Mouse (Mus musculus) heart, postnatal 0 days (tissue): ENCODE results near the gene Grin2d. TPM values are rescaled to one million over a fixed set of nuclear protein-coding genes. Genes with fewer than 3 reads are reported as not detected.
A peak's percentile ranks its signal among the peaks of the same experiment; 100 is the strongest.

Experiments used
- ATAC-seq: fragments of 200-750 bp; cut with Nextera tagmentation; 2 replicates; pipeline ENCODE4 v1.8.0; 2017; ENCODE audit warnings: low read depth, moderate number of reproducible peaks, moderate library complexity; ENCODE audit not compliant: insufficient read depth
- DNase-seq: peaks from one replicate; pipeline ENCODE4 v3.0.0-alpha.2; 2016; ENCODE audit warnings: low spot score
- H3K27ac ChIP-seq: fragments of 300-500 bp; sonication (generic); 2 replicates; pipeline ENCODE4 v1.5.1; 2014; ENCODE audit warnings: low read depth, mild to moderate bottlenecking
- H3K27me3 ChIP-seq: fragments of 300-500 bp; sonication (generic); 2 replicates; pipeline ENCODE4 v1.6.1; 2014; ENCODE audit warnings: low read length, mixed read lengths; ENCODE audit not compliant: control insufficient read depth, insufficient read depth
- H3K36me3 ChIP-seq: fragments of 300-500 bp; sonication (generic); replicated peaks from 2 replicates; pipeline ENCODE4 v1.6.1; 2014; ENCODE audit warnings: low read length, mixed read lengths; ENCODE audit not compliant: control insufficient read depth, insufficient read depth
- H3K4me1 ChIP-seq: fragments of 300-500 bp; sonication (generic); 2 replicates; pipeline ENCODE4 v1.6.1; 2014; ENCODE audit warnings: antibody characterized with exemption; ENCODE audit not compliant: control insufficient read depth, insufficient read depth
- H3K4me2 ChIP-seq: fragments of 300-500 bp; sonication (generic); 2 replicates; pipeline ENCODE4 v1.6.1; 2014; ENCODE audit warnings: low read depth, mild to moderate bottlenecking, low read length, moderate library complexity
- H3K4me3 ChIP-seq: fragments of 300-500 bp; sonication (generic); 2 replicates; pipeline ENCODE4 v1.5.1; 2014; ENCODE audit warnings: low read depth, low read length
- H3K9ac ChIP-seq: fragments of 300-500 bp; sonication (generic); replicated peaks from 2 replicates; pipeline ENCODE4 v1.6.1; 2014; ENCODE audit warnings: low read depth, low read length, mixed read lengths
- H3K9me3 ChIP-seq: fragments of 300-500 bp; sonication (generic); replicated peaks from 2 replicates; pipeline ENCODE4 v1.6.1; 2016; ENCODE audit warnings: low read length; ENCODE audit not compliant: control insufficient read depth
- CTCF ChIP-seq: IDR thresholded peaks from 2 replicates; pipeline ENCODE4 v1.5.1; 2016; ENCODE audit warnings: antibody characterized with exemption, control low read depth, low read depth
- EP300 ChIP-seq: IDR thresholded peaks from 2 replicates; pipeline ENCODE4 v1.6.1; 2016; ENCODE audit warnings: antibody characterized with exemption, low read depth
- WGBS: fragments of 180-500 bp; shearing (Covaris S2); extraction: QIAGEN DNeasy Blood & Tissue Kit; methylation state at CpG from one replicate; pipeline ENCODE4 v1.1.7; 2014; 5-methylcytosine and 5-hydroxymethylcytosine counted together
- polyA plus RNA-seq: library from polyadenylated mRNA; unstranded; fragments of >200 nt; fragmentation: Nextera tagmentation; extraction: Ambion mirVana; gene quantifications from 2 replicates; pipeline ENCODE4 v1.2.1, GENCODE M21; 2015
- total RNA-seq: library from RNA; depleted of rRNA; stranded (reverse); fragments of >200 nt; gene quantifications from 2 replicates; pipeline ENCODE4 v1.2.3, GENCODE M21; 2014; ENCODE audit warnings: low replicate concordance

The Grin2d gene
- total and polyA plus RNA-seq, 2 experiments from 2014 or later, result 0.12 to 3.1 TPM

GRCm38 (mm10) chr7:45831128-45831525, 47.1 kb downstream of the Grin2d start:
- H3K4me2 ChIP-seq, result peak overlapping the region; percentile 87
- no peak overlapping the region for H3K9ac ChIP-seq
- peak overlapping the region; percentile 70 for H3K4me3 ChIP-seq
- no peak for TF ChIP-seq EP300
- no peak for TF ChIP-seq CTCF
- no peak overlapping the region; the same call in 1 of the 2 replicates for H3K27ac ChIP-seq
- H3K27me3 ChIP-seq, result peaks cover 50% of the 10 kb centered on the region
- peaks cover 8% of the 10 kb centered on the region for H3K4me1 ChIP-seq
- DNase-seq (no peak), ATAC-seq (no peak)
- H3K9me3 ChIP-seq, result no peaks in the 10 kb centered on the region
- peaks cover 30% of the 10 kb centered on the region for H3K36me3 ChIP-seq
- 15% methylated on average over 5 of the region's 5 CpGs for WGBS

- peaks cover 36% of the 10 kb centered on the region for H3K36me3 ChIP-seq
- no peaks in the 10 kb centered on the region for H3K9me3 ChIP-seq
- peak within 1 kb of the TSS; percentile 87 for H3K4me2 ChIP-seq
- H3K27me3 ChIP-seq, result peaks cover 46% of the 10 kb centered on the region
- peaks cover 8% of the 10 kb centered on the region for H3K4me1 ChIP-seq
- TF ChIP-seq CTCF, result no peak
- TF ChIP-seq EP300, result no peak; the same call in 1 of the 2 replicates
- ATAC-seq (peak; percentile 86), DNase-seq (peak; percentile 89)
- peak within 1 kb of the TSS; percentile 63 for H3K9ac ChIP-seq
- peak within 1 kb of the TSS; percentile 75 for H3K27ac ChIP-seq
- peak within 1 kb of the TSS; percentile 70 for H3K4me3 ChIP-seq
- 0% methylated on average over 35 of the region's 35 CpGs for WGBS
Measured at GRCm38 (mm10) chr7:45830427-45831127, 47.6 kb downstream of the Grin2d start, which contains the start of gene Grwd1. Gene Grwd1, minus strand, starts transcription at chr7:45830944.

- Histone ChIP-seq H3K4me2 (no peak overlapping the region), H3K36me3 (peaks cover 50% of the 10 kb centered on the region), H3K4me1 (peaks cover 8% of the 10 kb centered on the region), H3K9me3 (no peaks in the 10 kb centered on the region), H3K27ac (no peak overlapping the region), H3K9ac (no peak overlapping the region), H3K4me3 (no peak overlapping the region), H3K27me3 (peaks cover 6% of the 10 kb centered on the region)
- ATAC-seq (no peak), DNase-seq (no peak)
- no peak for TF ChIP-seq EP300
- no peak for TF ChIP-seq CTCF
- WGBS, result 79% methylated on average over 7 of the region's 7 CpGs
Measured at GRCm38 (mm10) chr7:45826631-45827030, 51.5 kb downstream of the Grin2d start.

- WGBS, result 44% methylated on average over 7 of the region's 7 CpGs
- no peak for ATAC-seq
- H3K4me2 ChIP-seq, result no peak within 1 kb of the TSS
- H3K27me3 ChIP-seq, result no peaks in the 10 kb centered on the region
- H3K36me3 ChIP-seq, result peaks cover 50% of the 10 kb centered on the region
- TF ChIP-seq EP300 (no peak), CTCF (no peak)
- 0 out of 2 replicates have a peak, but pooled peaks cover under 1% of the 10 kb centered on the region for H3K4me1 ChIP-seq
- no peaks in the 10 kb centered on the region for H3K9me3 ChIP-seq
- no peak within 1 kb of the TSS for H3K9ac ChIP-seq
- H3K27ac ChIP-seq, result no peak within 1 kb of the TSS
- DNase-seq, result no peak
- H3K4me3 ChIP-seq, result no peak within 1 kb of the TSS
Measured at GRCm38 (mm10) chr7:45824598-45824997, 53.6 kb downstream of the Grin2d start, which contains the start of gene Kcnj14. Gene Kcnj14, minus strand, starts transcription at chr7:45824782.

GRCm38 (mm10) chr7:45820913-45821312, 57.3 kb downstream of the Grin2d start:
- Histone ChIP-seq H3K36me3 (peaks cover 18% of the 10 kb centered on the region), H3K4me3 (no peak overlapping the region), H3K9ac (no peak overlapping the region), H3K27ac (no peak overlapping the region), H3K4me1 (no peaks in the 10 kb centered on the region), H3K27me3 (peaks cover 6% of the 10 kb centered on the region; the same call in 1 of the 2 replicates), H3K9me3 (no peaks in the 10 kb centered on the region), H3K4me2 (no peak overlapping the region)
- TF ChIP-seq CTCF (no peak), EP300 (no peak)
- ATAC-seq (no peak), DNase-seq (no peak)
